In the genomic region with DNA sequence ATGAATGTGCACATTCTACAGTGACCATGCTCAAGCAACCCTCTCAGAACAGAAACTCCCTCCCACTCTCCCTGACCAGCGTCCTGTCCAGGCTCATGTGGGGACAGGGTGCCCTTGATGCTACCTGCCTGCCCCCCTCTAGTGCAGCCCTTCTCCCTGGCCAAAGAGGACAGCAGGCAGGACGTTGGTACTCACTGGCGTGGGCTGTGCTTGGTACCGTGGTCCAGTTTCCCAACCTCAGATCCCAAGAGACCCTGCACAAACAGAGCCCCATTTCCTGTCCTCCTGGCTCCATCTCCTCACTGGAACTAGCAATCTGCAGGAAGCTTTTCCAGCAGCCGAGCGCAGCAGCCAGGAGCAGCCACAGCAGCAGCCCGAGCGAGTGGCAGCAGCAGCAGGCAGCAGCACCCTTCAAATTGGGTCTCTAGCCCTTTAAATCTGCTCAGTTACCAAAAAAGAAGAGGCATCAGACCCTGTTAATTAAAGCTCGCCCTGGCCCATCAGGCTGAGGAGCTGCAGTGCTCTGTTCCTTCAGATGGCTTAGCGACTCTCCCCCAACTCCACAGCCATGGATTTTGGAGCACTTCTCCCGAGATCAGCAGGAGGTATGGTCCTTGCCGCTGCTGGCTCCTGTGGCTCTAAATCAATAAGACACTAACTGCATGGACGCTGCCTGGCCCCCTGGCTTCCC, we compare ENCODE assay signal across 10 mouse cellular contexts. TPM values are rescaled to one million over a fixed set of nuclear protein-coding genes. Genes with fewer than 3 reads are reported as not detected.
A peak's percentile ranks its signal among the peaks of the same experiment; 100 is the strongest.
DNase-seq lines count a peak whose midpoint lies in the region; ATAC-seq and TF ChIP-seq lines count a peak whose summit lies in the region.
"Had no signal": no experiment of that assay in that cellular context is flagged by ENCODE, and none has a peak within 500 bp of the region (broad histone marks: within the 10 kb centered on the region; RNA-seq: fewer than 3 reads in every experiment).

A gene (minus strand): TSS at position 410 of the 691 bp plus-strand sequence.

- no peaks in the 10 kb centered on the region for H3K9me3 ChIP-seq in lung, embryonic 14.5 days (ENCODE audit: low read depth, low read length)
- H3K9me3 ChIP-seq in limb, embryonic 12.5 days, result no peaks in the 10 kb centered on the region

- H3K4me3 ChIP-seq in lung, embryonic 14.5 days (ENCODE audit: low read depth, low read length), result no peak within 1 kb of the TSS
- H3K4me3 ChIP-seq in limb, embryonic 12.5 days (replicated peaks), result peak within 1 kb of the TSS; percentile 20

- no peaks in the 10 kb centered on the region for H3K4me1 ChIP-seq in lung, embryonic 14.5 days (ENCODE audit: insufficient read depth)
- peaks cover 14% of the 10 kb centered on the region for H3K4me1 ChIP-seq in limb, embryonic 12.5 days (replicated peaks)

- peak; percentile 68 for DNase-seq in cerebellum, adult 11-12 months
- no peak for DNase-seq in cerebellum, postnatal 4 days (ENCODE audit: low spot score in 2 of 2)
- no peak for DNase-seq in lung, embryonic 14.5 days
- no peak for DNase-seq in lung, postnatal 4 days
- peak; percentile 22 for DNase-seq in right cerebral cortex, postnatal 4 days
- no peak for DNase-seq in yolk sac, embryonic 10.5 days (ENCODE audit: low spot score)
- DNase-seq in spleen, postnatal 4 days (ENCODE audit: low spot score in 2 of 2), result no peak

- no peak for ATAC-seq in lung, embryonic 14.5 days (ENCODE audit: insufficient read depth)
- no peak for ATAC-seq in limb, embryonic 12.5 days (ENCODE audit: insufficient number of reproducible peaks, insufficient read depth, low FRiP score, low TSS enrichment, low read depth)

- peak within 1 kb of the TSS; percentile 12; the same call in 1 of the 2 replicates for H3K4me2 ChIP-seq in lung, embryonic 14.5 days
- H3K4me2 ChIP-seq in limb, embryonic 12.5 days, result peak within 1 kb of the TSS; percentile 54

- 15% methylated on average over 13 of the region's 13 CpGs for WGBS in lung, embryonic 14.5 days
- 13% methylated on average over 13 of the region's 13 CpGs for WGBS in limb, embryonic 12.5 days

- TF ChIP-seq CTCF in lung, embryonic 14.5 days (IDR thresholded peaks at IDR 0.05; ENCODE audit: low read depth), result no peak

- no peaks in the 10 kb centered on the region for H3K27me3 ChIP-seq in lung, embryonic 14.5 days (ENCODE audit: insufficient read depth, low read length)
- H3K27me3 ChIP-seq in limb, embryonic 12.5 days, result no peaks in the 10 kb centered on the region

- no peaks in the 10 kb centered on the region for H3K36me3 ChIP-seq in lung, embryonic 14.5 days (ENCODE audit: insufficient read depth)
- H3K36me3 ChIP-seq in limb, embryonic 12.5 days, result no peaks in the 10 kb centered on the region

- no peak within 1 kb of the TSS for H3K27ac ChIP-seq in lung, embryonic 14.5 days (ENCODE audit: low read depth)
- no peak within 1 kb of the TSS for H3K27ac ChIP-seq in limb, embryonic 12.5 days
- H3K27ac ChIP-seq: liver, embryonic 14.5 days had no signal

- H3K9ac ChIP-seq in lung, embryonic 14.5 days, result no peak within 1 kb of the TSS; the same call in 1 of the 2 replicates
- no peak within 1 kb of the TSS; the same call in 1 of the 2 replicates for H3K9ac ChIP-seq in limb, embryonic 12.5 days (replicated peaks)
- H3K9ac ChIP-seq: liver, embryonic 14.5 days had no signal

RNA-seq across cellular contexts. Expression of the gene that starts here (rescaled TPM):
- polyA plus RNA-seq in lung, embryonic 14.5 days (2014; fragmentation: Nextera tagmentation; extraction: Ambion mirVana), result not detected in 2 replicates
- not detected in 2 replicates for polyA plus RNA-seq in limb, embryonic 12.5 days (2016; fragmentation: Nextera tagmentation; extraction: Ambion mirVana)
- polyA plus RNA-seq: C2C12; liver, embryonic 14.5 days had no signal

Comparison
In these comparisons a context has a peak if more than half of its experiments do, and no peak if none do; other contexts are left out.
1. DNase-seq: peak in cerebellum, adult 11-12 months (single experiment) and right cerebral cortex, postnatal 4 days (single experiment); none in cerebellum, postnatal 4 days (0 of 2), lung, embryonic 14.5 days (single experiment), lung, postnatal 4 days (0 of 2), yolk sac, embryonic 10.5 days (single experiment) and spleen, postnatal 4 days (0 of 2).